24 mouse cellular contexts compared by ENCODE assay signal in the genomic region with DNA sequence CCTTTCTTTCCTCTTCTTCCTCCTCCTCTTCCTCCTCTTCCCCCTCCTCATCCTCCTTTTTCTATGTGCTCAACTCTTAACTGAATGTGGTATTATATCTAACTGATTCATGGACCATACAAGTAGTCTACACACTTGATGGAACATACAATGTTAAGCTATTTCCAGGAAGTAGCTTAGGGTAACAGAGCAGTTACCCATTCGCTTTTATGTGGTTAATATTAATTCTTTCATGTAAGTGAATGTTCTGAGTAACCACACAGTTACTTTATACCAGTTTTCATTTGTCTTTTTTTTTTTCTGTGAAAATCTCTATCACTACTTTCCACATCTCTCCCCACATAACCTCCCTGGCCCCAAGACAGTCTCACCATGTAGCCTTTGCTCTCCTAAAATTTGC.
"Had no signal": no experiment of that assay in that cellular context is flagged by ENCODE, and none has a peak within 500 bp of the region (broad histone marks: within the 10 kb centered on the region; RNA-seq: fewer than 3 reads in every experiment).

No protein-coding gene starts in this region.

- H3K4me1 ChIP-seq: midbrain, embryonic 12.5 days had no signal

- H3K9ac ChIP-seq: limb, embryonic 12.5 days; limb, embryonic 15.5 days; liver, embryonic 14.5 days; liver, postnatal 0 days; lung, embryonic 14.5 days; midbrain, embryonic 12.5 days; neural tube, embryonic 13.5 days had no signal

- H3K4me2 ChIP-seq: limb, embryonic 12.5 days; limb, embryonic 15.5 days; liver, embryonic 11.5 days; lung, embryonic 14.5 days; midbrain, embryonic 12.5 days; neural tube, embryonic 13.5 days had no signal

- H3K9me3 ChIP-seq: limb, embryonic 12.5 days; limb, embryonic 15.5 days; midbrain, embryonic 12.5 days; neural tube, embryonic 13.5 days had no signal

- DNase-seq: kidney, adult 18-20 months; kidney, postnatal 4 days; left cerebral cortex, postnatal 4 days; liver, postnatal 0 days; lung, embryonic 14.5 days; retina, postnatal 1 day; right cerebral cortex, postnatal 25 days; spleen, adult 18-20 months; thymus, adult 2 months; thymus, postnatal 14 days; thymus, postnatal 4 days had no signal

- ATAC-seq: intestine, embryonic 16.5 days; liver, postnatal 0 days; lung, postnatal 0 days; midbrain, embryonic 16.5 days had no signal

- H3K36me3 ChIP-seq: limb, embryonic 12.5 days; limb, embryonic 15.5 days; midbrain, embryonic 12.5 days; neural tube, embryonic 13.5 days had no signal

- H3K27ac ChIP-seq: kidney, postnatal 0 days; limb, embryonic 12.5 days; limb, embryonic 15.5 days; liver, embryonic 14.5 days; macrophage; midbrain, embryonic 12.5 days; neural tube, embryonic 13.5 days; stomach, postnatal 0 days had no signal

- H3K27me3 ChIP-seq: midbrain, embryonic 12.5 days; neural tube, embryonic 13.5 days had no signal

- H3K4me3 ChIP-seq: limb, embryonic 12.5 days; limb, embryonic 15.5 days; midbrain, embryonic 12.5 days; myocyte; neural tube, embryonic 13.5 days had no signal
